Mouse (Mus musculus) spleen, postnatal 36 days (tissue): ENCODE data around the gene Agap1.

ENCODE experiments used
- DNase-seq, 2 experiments: peaks; one replicate each; pipeline ENCODE4 v3.0.0; 2022; ENCODE audit warnings: low spot score in 2 of 2, mixed read lengths in 1 of 2

The Agap1 gene

DNA sequence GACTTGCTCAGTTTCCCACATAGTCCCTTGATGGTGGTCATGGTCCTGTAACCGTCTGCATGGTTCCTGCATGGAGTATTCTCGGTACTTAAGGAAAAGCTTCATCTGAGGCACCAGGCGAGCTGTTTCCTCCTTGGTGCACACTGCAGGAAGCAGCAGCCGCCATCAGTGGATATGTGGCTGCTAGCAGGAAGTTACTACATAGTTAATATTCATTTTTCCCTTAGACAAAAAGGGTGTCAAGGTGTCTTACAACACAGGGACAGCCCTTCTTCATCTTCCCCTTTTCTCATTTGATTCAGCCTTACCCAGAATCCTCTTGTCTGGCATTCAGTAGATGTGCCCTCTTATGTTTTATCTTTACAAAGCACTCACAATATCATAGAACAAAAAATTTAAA, 206.2 kb downstream of the Agap1 start:
- DNase-seq, result no peak

DNA sequence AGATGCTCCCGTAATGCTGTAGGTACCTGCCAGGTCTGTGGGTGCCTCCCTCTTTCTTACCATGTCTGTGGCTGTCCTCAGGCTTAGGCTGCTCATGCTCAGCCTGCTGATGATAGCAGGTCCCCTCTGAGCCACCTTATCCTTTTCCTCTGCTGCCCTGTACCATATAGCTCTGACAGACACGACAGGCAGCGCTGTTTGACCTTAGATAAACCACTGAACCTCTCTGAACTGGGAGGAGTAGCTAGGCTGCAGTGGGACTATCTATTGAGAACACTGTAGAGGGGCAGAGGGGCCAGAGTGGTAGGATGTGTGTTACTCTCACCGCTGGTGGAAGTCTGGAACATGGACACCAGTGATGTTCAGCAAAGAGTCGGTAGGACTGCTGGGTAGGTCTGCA, 211.5 kb downstream of the Agap1 start:
- DNase-seq, result no peak

DNA sequence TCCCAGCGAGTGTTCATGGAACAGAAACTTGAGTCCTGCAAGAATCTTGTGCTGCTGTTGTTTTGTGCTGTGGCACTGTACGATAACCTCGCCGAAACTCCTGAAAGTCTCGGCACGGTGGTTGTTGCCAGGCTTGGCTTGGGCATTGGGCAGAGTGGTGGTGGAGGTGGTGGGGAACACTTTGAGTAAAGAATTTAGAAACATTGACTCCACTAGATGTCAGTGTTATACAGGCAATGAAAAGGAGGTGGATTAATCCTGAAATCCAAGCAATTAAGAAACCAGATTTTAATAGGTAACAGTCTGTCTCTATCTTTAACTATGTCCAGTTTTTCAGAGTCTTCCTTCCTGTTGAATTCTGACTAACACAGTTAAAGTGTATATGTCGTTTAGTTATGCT, 212.8 kb downstream of the Agap1 start:
- DNase-seq, result no peak

DNA sequence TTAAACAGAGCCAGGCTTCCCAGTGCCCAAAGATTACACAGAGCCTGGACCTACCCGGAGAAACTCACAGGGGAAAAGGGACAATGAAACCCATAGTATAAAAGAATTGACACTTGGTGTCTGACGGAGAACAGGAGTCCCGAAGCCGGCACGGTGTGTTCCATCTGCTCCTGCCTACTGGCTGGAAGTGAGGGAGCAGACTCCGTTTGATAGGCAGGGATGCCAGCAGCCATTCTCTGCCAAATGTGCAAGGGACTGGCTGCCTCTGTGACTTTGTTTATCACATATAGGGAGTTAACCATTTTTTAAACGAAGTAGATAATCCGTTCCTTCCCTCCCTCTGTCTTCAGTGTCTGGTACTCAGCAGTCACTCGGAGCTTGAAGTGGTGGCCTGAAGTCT, 214.0 kb downstream of the Agap1 start:
- no peak for DNase-seq

DNA sequence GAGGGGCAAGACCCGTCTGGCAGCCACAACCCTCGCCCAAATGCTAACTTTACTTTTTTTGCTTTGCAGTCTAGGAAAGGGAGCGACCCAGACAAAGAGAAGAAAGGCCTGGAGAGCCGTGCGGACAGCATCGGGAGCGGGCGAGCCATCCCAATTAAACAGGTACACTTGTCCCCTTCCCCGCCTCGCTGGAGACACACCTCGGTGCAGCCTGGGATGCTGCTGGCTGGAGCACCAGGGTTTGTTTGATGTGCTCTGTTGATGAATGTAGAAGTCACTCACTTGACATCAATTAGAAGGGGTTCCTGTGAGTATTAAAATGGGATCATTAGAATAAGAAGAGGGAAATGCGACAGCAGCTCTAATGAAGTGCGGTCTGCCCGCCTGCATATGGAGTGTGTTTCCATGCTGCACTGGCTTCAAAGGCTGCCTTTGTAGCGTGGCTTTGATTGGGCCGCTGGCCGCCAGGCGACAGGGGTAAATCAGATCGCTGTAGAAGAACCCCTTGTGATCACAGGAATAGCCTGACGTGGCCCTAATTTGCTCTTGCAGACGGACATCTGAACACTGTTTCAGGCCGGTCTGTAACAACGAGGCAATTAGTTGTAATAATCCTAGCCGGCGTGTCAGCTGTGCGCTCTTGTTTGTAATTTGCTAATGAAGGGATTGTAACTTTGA, 216.6 kb downstream of the Agap1 start:
- no peak for DNase-seq

DNA sequence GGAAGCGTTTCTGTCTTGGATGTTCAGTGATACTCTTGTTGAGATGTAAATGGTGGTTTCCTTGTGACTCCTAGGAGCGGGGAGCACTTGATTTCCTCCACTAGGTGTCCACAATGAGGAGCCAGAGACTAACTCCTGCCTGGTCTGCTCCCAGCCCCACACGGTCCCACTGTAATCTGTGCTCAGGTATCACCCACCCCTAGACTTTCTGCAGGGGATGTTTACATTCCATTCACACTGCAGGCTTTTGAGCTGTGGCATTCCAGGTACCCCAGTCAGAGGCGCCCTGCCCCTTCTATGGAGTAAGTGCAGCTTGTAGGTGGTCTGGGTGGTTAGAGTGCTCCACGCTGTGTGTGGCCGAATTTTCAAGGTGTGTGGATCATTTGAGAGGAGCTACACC, 218.5 kb downstream of the Agap1 start:
- DNase-seq, result no peak

DNA sequence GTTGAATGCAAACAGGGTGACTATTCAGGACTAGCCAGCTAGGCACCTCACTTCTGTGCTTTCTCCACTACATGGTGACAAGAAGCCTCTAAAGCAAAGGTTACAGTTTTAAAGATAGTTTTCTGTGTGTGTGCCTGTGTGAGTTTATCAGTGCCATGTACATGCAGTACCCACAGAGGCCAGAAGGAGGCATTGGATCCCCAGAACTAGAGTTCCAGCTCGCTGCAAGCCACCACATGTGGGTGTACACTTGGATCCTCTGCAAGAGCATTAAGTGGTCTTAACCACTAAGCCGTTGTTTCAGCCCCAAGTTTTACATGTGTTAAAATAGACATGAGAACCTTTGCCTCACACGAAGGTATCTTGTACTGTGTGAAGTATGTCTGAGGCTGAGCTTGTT, 219.1 kb downstream of the Agap1 start:
- no peak for DNase-seq

DNA sequence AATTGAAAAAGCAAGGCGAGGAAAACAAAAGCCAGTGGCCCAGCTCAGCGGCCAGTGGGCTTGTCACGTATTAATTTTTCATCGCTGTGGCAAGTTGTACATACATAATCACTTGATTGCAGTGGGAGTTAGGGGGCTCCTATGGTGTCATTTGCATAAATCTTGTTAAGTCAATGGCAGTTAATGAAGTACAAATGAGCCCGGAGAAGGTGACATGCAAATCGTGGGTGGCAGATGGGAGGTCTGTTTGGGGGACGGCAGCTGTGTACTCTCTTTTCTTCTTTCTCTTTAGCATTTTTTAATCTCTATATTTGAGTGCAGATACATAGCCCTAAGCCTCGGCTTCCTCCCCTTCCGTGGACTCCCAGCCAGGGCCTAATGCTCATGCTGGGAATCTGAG, 220.1 kb downstream of the Agap1 start:
- no peak for DNase-seq

DNA sequence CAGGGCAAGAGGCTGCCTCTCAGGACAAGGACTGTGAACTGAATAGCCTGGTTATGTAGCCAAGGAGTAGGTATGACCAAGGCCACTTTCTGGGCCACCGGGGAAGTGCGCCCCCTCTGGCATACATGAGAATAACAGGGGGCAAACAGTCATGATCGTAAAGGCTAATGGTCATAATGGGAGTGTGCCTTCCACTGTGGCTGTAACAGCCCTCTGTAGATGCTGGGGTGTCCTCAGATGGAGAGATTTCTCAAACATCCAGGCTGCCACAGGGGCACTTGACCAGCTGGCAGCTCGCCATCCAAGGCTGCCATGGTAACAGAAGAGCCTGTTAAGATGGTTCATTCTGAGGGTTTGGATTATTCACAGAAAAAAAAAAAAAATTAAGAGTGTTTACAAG, 221.8 kb downstream of the Agap1 start:
- DNase-seq, result no peak

DNA sequence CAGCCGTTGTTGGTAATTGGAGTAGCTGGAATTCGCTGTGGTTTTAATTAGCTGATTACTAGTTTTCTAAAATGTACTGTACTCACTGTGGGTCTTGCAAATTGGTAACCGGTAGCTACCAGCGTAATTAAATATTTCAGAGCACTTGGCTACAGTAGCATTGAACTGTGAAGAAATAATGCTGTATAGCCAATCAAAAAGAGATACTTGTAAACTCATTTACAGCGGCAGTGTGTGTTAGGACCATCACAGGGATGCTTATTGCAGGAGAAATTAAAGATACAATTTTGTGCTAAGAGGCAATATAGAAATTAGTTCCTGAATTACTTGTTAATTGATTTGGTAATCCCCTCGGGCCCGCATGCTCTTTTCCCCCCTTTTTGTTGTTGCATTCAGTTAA, 226.1 kb downstream of the Agap1 start:
- no peak for DNase-seq

DNA sequence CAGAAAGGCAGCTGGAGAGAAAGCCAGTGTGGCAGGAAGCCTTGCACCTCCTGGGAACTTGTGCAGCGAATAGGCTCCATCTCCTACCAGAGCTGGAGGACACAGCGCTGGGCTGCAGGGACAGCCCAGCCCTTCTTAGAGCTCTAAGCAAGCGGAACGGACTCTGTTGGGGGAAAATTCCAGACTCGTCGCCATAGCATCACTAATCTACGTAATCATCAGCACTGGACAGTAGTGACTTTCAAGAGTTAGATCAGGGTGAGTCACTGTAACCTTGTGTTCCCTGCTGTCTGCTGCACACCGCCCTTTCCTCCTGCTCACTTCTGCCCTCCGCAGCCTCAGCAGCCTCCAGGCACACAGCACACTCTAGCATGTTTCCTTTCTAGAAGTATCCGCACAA, 234.3 kb downstream of the Agap1 start:
- no peak for DNase-seq

DNA sequence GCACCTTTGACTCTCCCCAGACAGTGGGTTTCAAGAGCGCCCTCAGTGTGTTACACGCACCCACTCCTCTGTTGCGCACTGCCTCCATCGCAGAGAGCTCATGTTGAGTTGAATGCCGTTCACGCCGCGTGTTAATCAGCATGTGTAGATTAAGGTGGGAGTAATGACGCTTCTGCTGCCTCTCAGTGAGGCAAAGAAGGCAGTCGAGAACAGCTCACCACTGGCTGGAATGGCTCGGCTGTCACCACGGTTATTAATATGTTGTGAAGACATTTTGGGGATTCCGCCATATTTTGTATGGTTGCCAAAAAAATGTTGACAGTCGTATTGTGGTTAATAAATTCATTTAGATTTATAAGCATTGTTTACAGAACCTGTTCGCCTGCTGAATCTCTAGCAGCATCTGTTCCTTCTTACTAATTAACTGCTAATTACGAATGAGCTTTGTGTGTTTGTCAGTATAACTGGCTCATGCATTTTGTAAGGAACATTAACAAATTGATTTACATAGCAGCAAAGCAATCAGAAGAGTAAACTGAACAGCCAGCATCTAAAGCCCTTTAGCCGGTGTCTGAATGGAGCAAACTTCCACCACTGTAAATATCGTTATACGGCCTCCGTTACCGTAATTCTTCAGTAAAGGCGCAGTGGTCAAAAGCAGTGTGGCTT, 235.1 kb downstream of the Agap1 start:
- no peak for DNase-seq

DNA sequence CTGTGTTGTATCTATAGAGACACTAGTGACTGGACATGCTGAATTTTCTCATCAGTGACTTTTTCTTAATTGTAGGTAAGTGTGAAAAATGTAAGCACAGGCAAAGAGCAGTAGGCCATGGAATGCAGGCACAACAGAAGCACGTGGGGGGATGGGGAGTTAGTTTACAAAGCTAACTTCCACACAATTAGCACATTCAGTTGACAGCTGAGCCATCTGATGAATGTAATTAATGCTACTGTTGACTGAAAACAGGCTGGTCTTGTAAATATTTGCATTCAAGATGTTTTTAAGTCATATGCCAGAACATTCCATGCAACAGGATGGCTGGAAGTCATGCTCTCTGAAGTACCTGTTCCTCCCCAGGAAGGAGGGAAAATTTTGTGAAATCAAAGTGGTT, 236.5 kb downstream of the Agap1 start:
- no peak for DNase-seq

DNA sequence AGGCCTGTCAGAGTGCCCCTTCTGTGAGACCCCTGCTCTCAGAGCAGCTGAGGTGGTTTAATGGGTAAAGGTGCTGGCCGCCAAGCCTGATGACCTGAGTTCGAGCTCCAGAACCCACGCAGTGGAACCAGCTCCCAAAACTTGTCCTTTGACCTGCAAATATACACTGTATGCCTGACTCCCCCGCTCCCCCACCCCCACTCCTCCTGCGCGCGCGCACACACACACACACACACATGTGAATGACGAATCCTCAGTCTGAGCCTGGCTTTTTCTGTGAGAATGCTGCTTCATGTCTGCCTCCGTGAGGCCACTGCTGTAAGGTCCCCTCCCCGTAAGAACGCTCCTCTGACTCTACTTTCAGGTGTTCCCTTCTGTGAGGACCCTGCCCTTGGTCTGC, 237.8 kb downstream of the Agap1 start:
- no peak for DNase-seq

DNA sequence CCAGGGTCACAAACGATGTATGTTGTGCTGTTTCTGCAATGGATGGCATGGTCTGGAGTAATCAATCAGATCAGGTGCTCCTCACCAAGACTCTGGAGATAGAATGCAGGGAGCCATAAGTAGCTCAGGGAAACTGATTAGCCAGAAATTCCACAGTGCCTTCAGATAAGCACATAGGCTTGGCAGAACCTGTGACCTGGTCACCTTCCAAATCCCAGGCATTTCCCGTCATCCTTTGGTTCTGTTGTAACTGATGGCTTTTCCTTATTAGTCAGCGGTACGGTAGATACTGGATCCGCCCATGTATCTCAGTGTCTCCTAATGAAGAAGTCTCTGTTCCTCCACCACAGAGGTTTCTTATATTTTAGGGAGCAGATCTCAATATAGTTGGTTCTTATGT, 240.3 kb downstream of the Agap1 start:
- DNase-seq, result no peak

DNA sequence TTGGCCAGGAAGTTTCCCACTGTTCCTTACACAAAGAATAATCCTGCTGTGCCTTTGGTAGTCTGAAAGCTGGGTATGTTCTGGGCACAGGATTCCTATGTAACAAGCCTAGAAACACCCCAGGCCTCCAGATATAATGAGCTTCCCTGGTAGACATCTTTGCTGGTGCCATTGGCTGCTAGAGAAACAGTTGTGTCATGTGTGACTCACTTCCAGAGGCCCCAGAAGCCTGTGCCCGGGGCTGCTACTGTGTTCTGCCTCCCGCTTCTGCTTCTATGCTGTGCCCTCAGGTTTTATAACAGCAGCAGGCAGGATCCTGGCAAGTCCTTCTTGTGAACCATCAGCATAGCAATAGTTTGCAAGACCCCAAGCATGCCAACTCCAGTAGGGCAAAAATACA, 242.6 kb downstream of the Agap1 start:
- DNase-seq, result no peak

DNA sequence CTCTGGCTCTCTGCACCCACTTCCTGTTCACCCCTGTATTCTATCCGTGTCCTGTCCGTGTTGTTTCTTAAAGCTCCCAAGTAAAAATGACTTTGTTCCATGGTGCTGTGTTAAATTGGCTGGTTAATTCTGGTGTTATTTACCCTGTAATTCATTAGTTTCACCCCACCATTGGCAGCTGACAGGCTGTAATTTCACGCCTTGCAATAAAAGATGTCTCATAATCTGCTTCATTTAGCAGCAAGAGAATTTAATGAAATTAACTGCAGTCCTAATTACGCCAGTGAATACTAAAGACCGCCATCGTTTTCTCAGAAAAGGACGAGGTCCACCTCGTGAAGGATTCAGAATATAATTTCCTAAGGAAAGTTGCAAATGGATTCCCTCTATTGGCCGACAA, 245.6 kb downstream of the Agap1 start:
- DNase-seq, result no peak

DNA sequence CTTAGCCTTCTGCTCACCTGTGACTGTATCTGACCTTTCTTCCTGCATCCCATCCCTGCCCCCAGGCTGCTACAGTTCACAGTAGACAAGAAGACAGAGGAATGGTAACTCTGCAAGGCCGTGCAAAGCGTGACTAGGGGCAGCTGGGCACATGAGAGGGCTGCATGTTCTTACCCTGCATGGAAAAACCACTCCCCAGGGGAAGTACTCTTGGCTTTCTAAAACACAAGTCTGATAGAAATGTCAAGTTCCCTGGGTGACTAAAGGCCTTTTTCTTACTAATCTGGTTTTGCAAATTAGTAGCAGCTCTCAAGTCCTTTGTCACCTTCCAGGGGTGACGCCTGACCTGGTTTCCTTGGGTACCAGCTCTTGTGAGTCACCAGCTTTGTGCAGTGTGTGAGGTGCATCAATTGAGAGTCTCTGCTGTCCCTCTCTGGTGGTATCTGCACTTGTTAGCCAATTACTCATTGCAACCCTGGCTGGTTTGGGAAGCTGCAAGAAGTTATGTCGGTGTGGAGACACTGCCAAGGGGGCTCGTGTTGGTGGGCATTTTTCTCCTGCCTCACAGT, 246.6 kb downstream of the Agap1 start:
- DNase-seq, result no peak

DNA sequence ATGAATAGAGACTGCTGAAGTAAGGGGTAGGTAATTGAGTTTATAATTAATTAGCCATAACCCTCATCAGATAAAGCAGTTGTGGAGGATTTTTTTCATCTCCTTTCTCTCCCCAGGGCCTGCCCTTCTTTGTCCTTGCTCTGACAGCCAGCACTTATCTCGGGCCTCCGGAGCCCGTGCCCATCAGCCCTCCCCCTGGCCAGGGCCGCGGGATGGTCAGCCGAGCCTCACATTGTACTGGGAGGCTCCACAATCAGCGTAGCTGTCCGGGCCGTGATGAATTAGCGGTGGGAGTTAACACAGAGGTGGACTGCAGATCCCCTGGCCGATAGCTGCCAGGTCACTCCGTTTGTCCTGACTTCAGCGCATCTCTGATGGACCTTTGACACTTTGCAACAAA, 248.7 kb downstream of the Agap1 start:
- no peak for DNase-seq

DNA sequence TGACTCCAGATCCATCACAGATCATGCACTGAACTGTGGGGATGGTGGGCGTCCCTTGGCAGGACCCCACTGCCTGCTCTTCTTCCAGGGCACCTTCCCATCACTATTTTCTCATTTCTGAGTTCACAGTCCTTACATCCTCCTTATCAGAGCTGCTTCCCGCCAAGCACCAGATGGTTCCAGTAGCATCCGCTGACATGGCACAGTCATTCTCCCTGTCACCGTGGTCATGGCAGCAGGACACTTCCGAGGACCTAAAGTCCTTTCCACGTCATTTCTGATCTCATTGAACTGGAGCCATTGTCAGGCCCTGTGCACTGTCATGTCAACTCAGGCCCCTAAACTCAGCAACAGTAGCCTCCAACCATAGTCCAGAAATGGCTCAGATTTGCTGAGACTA, 251.1 kb downstream of the Agap1 start:
- DNase-seq, result no peak

DNA sequence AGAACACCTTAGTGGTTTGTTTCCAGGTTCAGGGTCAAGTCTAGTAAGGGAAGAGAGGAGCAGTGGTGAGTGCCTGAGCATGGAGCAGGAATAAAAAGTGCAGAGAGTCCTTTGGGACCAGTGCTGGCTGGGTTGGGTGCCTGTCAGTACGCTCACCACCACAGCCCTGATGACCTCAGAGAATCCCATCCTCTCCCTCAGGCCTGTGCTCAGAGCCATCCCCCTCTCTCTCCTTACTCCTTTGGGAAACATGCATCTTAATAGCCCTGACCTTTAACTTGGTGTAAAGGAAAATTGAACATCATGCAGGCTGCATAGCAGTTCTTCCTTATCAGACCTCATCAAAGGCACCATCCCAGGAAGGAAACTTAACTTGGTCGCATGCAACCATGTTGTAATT, 252.3 kb downstream of the Agap1 start:
- DNase-seq, result no peak

DNA sequence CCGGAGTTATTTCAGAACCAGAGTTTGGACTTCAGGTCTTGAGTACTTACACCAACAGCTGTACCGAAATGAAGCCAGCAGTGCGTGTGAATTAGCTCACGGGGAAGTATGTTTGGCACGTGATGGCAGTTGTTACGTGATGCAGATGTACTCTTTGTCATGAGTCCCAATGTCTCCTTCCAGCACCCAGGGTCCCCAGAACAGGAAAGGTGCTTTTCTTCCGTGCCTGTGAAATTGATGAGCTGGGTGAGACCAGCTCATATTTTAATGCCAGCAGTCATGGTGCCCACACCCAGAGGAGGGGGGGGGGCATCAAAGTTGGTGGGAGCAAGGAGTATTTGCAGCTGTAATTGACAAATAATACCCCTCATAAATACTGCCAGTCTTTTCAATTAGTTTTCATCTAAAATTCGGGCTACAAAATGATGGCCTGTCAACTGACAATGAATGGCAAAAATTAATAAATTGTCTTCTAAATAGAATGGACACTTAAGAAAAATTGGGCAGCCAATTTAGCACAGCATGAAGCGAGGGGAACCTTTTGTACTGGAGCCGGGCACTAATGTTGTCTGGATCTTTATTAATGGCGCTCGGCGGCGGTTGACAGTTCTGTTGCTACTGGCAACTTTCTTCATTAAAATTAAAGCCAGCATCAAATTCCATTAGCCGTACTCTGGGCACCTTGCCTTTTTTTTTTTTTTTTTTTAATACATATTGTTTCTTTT, 253.3 kb downstream of the Agap1 start:
- no peak for DNase-seq

DNA sequence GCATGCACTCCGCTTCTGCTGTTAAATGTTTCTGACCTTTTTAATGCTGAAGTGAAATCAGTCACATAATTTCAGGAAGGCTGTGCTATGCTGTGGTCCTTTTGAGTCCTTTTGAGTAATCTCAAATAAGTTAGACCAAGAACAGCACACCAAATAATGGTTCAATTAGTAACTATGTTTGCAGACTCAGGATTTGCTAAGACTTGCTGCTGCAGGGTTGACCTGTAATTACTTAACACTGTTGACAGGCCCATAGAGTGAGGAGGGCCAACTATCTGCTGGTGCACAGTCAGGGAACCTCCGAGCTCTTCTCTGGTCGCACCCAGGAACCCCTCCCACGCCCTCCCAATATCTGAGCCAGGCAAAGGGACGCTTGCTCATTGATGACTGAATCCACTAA, 255.2 kb downstream of the Agap1 start:
- DNase-seq, result no peak
